Mouse (Mus musculus) neural tube, embryonic 14.5 days (tissue): ENCODE results near the gene Per1. TPM values are rescaled to one million over a fixed set of nuclear protein-coding genes. Genes with fewer than 3 reads are reported as not detected.

Source experiments
- ATAC-seq: fragments of 200-750 bp; cut with Nextera tagmentation; 2 replicates; pipeline ENCODE4 v1.8.0; 2017; ENCODE audit warnings: low read depth, mild to moderate bottlenecking, moderate TSS enrichment, moderate library complexity
- H3K27ac ChIP-seq: fragments of 300-500 bp; sonication (generic); 2 replicates; pipeline ENCODE4 v1.5.1; 2014; ENCODE audit warnings: low read depth, mild to moderate bottlenecking, control low read depth, low read length, moderate library complexity, mixed read lengths
- H3K27me3 ChIP-seq: fragments of 300-500 bp; sonication (generic); 2 replicates; pipeline ENCODE4 v1.6.1; 2014; ENCODE audit warnings: low read length; ENCODE audit not compliant: control insufficient read depth, insufficient read depth
- H3K36me3 ChIP-seq: fragments of 300-500 bp; sonication (generic); 2 replicates; pipeline ENCODE4 v1.6.1; 2014; ENCODE audit warnings: low read length, mixed read lengths; ENCODE audit not compliant: control insufficient read depth, insufficient read depth
- H3K4me1 ChIP-seq: fragments of 300-500 bp; sonication (generic); 2 replicates; pipeline ENCODE4 v1.6.1; 2014; ENCODE audit warnings: low read length; ENCODE audit not compliant: control insufficient read depth, insufficient read depth
- H3K4me2 ChIP-seq: fragments of 300-500 bp; sonication (generic); 2 replicates; pipeline ENCODE4 v1.6.1; 2014; ENCODE audit warnings: mild to moderate bottlenecking, low read depth, low read length, control low read depth
- H3K4me3 ChIP-seq: fragments of 300-500 bp; sonication (generic); 2 replicates; pipeline ENCODE4 v1.5.1; 2014; ENCODE audit warnings: low read depth, low read length, control low read depth, mixed read lengths
- H3K9ac ChIP-seq: fragments of 300-500 bp; sonication (generic); replicated peaks from 2 replicates; pipeline ENCODE4 v1.6.1; 2014; ENCODE audit warnings: low read depth, mild to moderate bottlenecking, control low read depth, low read length, mixed read lengths
- H3K9me3 ChIP-seq: fragments of 300-500 bp; sonication (generic); 2 replicates; pipeline ENCODE4 v1.6.1; 2016; ENCODE audit warnings: low read length; ENCODE audit not compliant: control insufficient read depth
- WGBS: fragments of 180-500 bp; shearing (Covaris S2); extraction: QIAGEN DNeasy Blood & Tissue Kit; methylation state at CpG from one replicate; pipeline ENCODE4 v1.1.7; 2014; 5-methylcytosine and 5-hydroxymethylcytosine counted together
- polyA plus RNA-seq: library from polyadenylated mRNA; unstranded; fragments of >200 nt; fragmentation: Nextera tagmentation; extraction: Ambion mirVana; gene quantifications from 2 replicates; pipeline ENCODE4 v1.2.1, GENCODE M21; 2014

The Per1 gene
- polyA plus RNA-seq, 1 experiment from 2014 or later = 9.4 TPM

- 32% methylated on average over 4 of the region's 4 CpGs for WGBS
- 0 out of 2 replicates have a peak, but pooled peaks cover 8% of the 10 kb centered on the region for H3K36me3 ChIP-seq
- no peak overlapping the region for H3K9ac ChIP-seq
- ATAC-seq = no peak
- H3K27me3 ChIP-seq = no peaks in the 10 kb centered on the region
- H3K4me2 ChIP-seq = no peak overlapping the region
- peaks cover 20% of the 10 kb centered on the region for H3K4me1 ChIP-seq
- H3K4me3 ChIP-seq = no peak overlapping the region
- H3K9me3 ChIP-seq = no peaks in the 10 kb centered on the region
- H3K27ac ChIP-seq = peak overlapping the region; percentile 95; the same call in 1 of the 2 replicates
Observed at GRCm38 (mm10) chr11:69087082-69087481, 7.9 kb upstream of the Per1 start.

GRCm38 (mm10) chr11:69087597-69087996 is 7.4 kb upstream of the Per1 start:
- peak overlapping the region; percentile 98 for H3K4me2 ChIP-seq
- peaks cover 20% of the 10 kb centered on the region for H3K4me1 ChIP-seq
- no peak for ATAC-seq
- 0 out of 2 replicates have a peak, but pooled peaks cover 8% of the 10 kb centered on the region for H3K36me3 ChIP-seq
- H3K4me3 ChIP-seq = no peak overlapping the region
- no peaks in the 10 kb centered on the region for H3K27me3 ChIP-seq
- peak overlapping the region; percentile 95 for H3K27ac ChIP-seq
- H3K9me3 ChIP-seq = no peaks in the 10 kb centered on the region
- H3K9ac ChIP-seq = no peak overlapping the region
- 60% methylated on average over 2 of the region's 2 CpGs for WGBS

DNA sequence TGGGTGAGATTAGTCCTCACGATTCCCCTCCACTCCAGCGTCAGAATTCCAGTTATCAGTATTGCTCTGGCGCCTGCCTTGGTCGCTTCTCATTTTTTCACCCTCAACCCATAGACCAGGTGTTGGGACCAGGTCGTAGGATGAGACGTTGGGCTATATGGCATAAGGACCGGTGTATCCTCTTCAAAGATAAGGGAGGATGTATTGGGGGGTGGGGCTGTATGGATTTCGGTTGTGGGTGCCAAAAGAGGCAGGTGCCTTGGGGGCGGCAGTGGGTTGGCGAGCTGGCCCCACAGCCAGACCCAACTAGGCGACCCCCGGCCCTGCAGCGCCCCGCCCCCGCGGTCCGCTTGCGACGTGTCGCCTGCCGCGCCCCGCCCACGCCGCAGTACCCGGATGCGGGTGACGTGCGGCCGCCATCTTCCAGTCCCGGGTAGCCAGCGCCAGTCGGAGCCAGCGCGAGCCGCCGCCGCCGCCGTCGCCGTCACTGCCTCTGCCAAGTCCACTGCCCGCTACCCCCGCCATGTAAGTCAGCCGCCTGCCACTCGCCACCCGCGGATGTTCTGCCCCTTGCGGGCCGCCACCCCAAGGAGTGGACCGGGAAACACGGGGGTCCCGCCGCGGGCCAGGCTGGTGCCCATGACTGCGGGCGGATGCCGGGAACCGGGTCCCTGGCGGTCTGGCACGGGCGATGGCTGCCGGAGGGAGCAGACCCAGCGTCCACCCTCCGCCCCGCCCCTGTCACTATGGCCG is 6.7 kb upstream of the Per1 start, which contains the start of gene Vamp2:
Vamp2 (plus strand) TSS at position 388 of the 753 bp plus-strand sequence.
- H3K4me1 ChIP-seq = peaks cover 20% of the 10 kb centered on the region
- WGBS = under 1% methylated on average over 55 of the region's 67 CpGs
- ATAC-seq = peak; percentile 84
- H3K36me3 ChIP-seq = 0 out of 2 replicates have a peak, but pooled peaks cover 8% of the 10 kb centered on the region
- peak within 1 kb of the TSS; percentile 98 for H3K4me2 ChIP-seq
- H3K9me3 ChIP-seq = no peaks in the 10 kb centered on the region
- H3K27ac ChIP-seq = peak within 1 kb of the TSS; percentile 95
- no peaks in the 10 kb centered on the region for H3K27me3 ChIP-seq
- H3K9ac ChIP-seq = peak within 1 kb of the TSS; percentile 100
- peak within 1 kb of the TSS; percentile 100 for H3K4me3 ChIP-seq

DNA sequence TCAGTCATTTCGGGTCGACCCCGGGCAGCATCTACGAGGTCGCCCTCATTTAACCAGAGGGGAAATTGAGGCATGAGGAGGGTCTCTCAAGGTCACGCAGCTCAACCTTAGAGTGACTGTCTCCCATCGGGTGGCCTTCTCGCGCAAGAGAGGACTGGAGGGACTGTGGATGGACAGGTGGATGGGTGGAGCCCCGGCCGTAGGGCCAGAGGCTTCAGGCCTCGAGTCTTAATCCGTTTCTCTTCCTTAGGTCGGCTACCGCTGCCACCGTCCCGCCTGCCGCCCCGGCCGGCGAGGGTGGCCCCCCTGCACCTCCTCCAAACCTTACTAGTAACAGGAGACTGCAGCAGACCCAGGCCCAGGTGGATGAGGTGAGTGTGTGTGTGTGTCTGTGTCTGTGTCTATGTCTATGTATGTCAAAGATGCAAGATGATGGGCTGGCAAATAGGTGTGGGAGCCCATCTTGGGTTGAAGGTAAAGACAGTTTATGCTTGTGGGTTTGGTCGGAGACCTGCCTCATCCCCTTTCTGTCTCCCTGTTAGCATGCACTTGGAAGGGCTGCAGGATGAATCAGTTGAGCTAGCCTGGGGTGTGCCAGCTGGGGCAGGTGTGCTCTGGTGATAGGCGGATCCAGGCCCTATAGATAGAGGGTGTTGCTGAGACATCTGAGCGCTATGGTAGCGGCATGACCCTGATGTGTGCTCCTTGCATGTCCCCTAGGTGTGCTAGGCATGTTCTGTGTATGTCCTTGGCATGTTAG is 6.0 kb upstream of the Per1 start:
- Histone ChIP-seq H3K27ac (peak overlapping the region; percentile 95), H3K9ac (peak overlapping the region; percentile 100), H3K4me1 (peaks cover 20% of the 10 kb centered on the region), H3K36me3 (0 out of 2 replicates have a peak, but pooled peaks cover 8% of the 10 kb centered on the region), H3K9me3 (no peaks in the 10 kb centered on the region), H3K27me3 (no peaks in the 10 kb centered on the region), H3K4me2 (peak overlapping the region; percentile 98), H3K4me3 (peak overlapping the region; percentile 100)
- ATAC-seq = peak; percentile 12; the same call in 1 of the 2 replicates
- 11% methylated on average over 25 of the region's 25 CpGs for WGBS

GRCm38 (mm10) chr11:69089616-69090290 is 5.3 kb upstream of the Per1 start:
- H3K4me1 ChIP-seq = peaks cover 20% of the 10 kb centered on the region

DNA sequence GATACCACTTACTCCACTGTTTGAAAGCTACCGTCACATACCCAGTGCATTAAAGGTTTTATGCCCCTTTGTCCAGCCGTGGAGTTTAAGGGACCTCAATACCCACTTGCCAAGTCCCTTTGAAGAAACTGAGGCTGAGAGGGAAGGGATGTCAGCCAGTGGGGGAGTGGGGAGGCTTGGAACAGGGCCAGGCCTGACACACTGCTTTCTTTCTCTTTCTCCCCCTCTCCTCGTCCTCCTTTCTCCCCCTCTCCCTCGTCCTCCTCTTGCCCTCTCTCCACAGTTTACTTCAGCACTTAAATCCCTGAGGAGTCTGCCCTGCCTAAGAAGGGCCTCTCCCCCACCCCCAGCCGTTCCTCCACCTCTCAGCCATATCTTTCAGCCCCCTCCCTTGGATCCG is 4.7 kb upstream of the Per1 start:
- H3K27ac ChIP-seq = no peak overlapping the region
- 0 out of 2 replicates have a peak, but pooled peaks cover 8% of the 10 kb centered on the region for H3K36me3 ChIP-seq
- H3K9ac ChIP-seq = peak overlapping the region; percentile 100; the same call in 1 of the 2 replicates
- H3K4me3 ChIP-seq = no peak overlapping the region
- H3K4me1 ChIP-seq = peaks cover 21% of the 10 kb centered on the region
- ATAC-seq = no peak
- 59% methylated on average over 6 of the region's 6 CpGs for WGBS
- H3K27me3 ChIP-seq = no peaks in the 10 kb centered on the region
- H3K4me2 ChIP-seq = peak overlapping the region; percentile 98; the same call in 1 of the 2 replicates
- H3K9me3 ChIP-seq = no peaks in the 10 kb centered on the region

More at GRCm38 (mm10) chr11:69089616-69090290, 5.3 kb upstream of the Per1 start:
- peak overlapping the region; percentile 100 for H3K9ac ChIP-seq
- no peak overlapping the region for H3K27ac ChIP-seq
- no peaks in the 10 kb centered on the region for H3K9me3 ChIP-seq
- no peaks in the 10 kb centered on the region for H3K27me3 ChIP-seq
- peak overlapping the region; percentile 100 for H3K4me3 ChIP-seq
- H3K4me2 ChIP-seq = peak overlapping the region; percentile 98
- no peak for ATAC-seq
- 88% methylated on average over 12 of the region's 12 CpGs for WGBS
- H3K36me3 ChIP-seq = 0 out of 2 replicates have a peak, but pooled peaks cover 8% of the 10 kb centered on the region

- Histone ChIP-seq H3K9me3 (no peaks in the 10 kb centered on the region), H3K4me3 (no peak overlapping the region), H3K4me1 (peaks cover 28% of the 10 kb centered on the region), H3K36me3 (0 out of 2 replicates have a peak, but pooled peaks cover 8% of the 10 kb centered on the region), H3K27ac (no peak overlapping the region), H3K27me3 (no peaks in the 10 kb centered on the region), H3K4me2 (no peak overlapping the region), H3K9ac (no peak overlapping the region)
- ATAC-seq = no peak
- 67% methylated on average over 7 of the region's 7 CpGs for WGBS
Observed at GRCm38 (mm10) chr11:69091566-69092385, 3.2 kb upstream of the Per1 start.

DNA sequence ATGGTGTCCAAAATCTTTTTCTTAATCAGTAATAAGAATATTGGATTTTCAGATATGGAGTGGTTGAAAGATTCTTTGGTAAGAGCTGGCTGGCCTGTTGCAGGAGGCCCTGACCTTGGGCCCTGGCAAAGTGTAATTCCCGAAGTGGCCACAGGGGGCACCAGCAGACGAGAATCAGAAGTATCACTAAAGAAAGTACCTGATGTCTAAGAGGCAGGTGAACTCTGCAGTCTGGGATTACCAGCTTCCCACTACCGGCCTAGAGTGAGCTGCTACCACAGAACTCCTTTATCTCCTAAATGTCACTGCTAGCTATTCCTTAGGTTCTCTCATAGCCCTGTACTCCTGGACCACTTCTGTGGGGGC is 2.6 kb upstream of the Per1 start:
- Histone ChIP-seq H3K4me2 (no peak overlapping the region), H3K36me3 (0 out of 2 replicates have a peak, but pooled peaks cover 8% of the 10 kb centered on the region), H3K9me3 (no peaks in the 10 kb centered on the region), H3K27ac (no peak overlapping the region), H3K9ac (no peak overlapping the region), H3K4me3 (no peak overlapping the region), H3K27me3 (no peaks in the 10 kb centered on the region), H3K4me1 (peaks cover 30% of the 10 kb centered on the region)
- WGBS = 6% methylated on average over 3 of the region's 3 CpGs
- ATAC-seq = no peak
